Mouse (Mus musculus) cerebellum, adult 9-11 months (tissue): ENCODE measurements at regions not wholly inside any gene's neighbourhood (a gene's known extent, or its start where the extent isn't known, plus 50 kb on each side); places are given as distances from the start of the nearest gene placed in this dataset.

Experiments used
- DNase-seq: peaks from one replicate; pipeline ENCODE4 v3.0.0; 2022

DNA sequence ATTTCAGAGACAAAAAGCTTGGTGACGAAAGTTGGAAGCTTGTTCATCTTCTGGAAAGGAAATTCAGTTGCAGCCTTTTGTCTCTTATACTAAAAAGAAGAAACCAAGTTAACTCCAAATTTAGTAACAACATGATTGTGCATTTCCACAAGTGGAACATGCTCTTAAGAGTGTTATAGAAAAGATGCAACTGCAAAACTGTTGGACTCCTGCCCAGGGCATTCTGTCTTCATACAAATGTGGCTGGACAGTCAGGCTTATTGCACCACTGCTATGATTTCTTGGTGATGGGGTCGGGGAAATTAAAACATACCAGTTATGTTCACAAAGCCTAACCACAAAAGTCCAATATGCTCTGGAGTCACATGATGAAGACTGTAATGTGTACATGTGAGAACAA lies 194.8 kb downstream of the Gm5447 start:
- DNase-seq = no peak

DNA sequence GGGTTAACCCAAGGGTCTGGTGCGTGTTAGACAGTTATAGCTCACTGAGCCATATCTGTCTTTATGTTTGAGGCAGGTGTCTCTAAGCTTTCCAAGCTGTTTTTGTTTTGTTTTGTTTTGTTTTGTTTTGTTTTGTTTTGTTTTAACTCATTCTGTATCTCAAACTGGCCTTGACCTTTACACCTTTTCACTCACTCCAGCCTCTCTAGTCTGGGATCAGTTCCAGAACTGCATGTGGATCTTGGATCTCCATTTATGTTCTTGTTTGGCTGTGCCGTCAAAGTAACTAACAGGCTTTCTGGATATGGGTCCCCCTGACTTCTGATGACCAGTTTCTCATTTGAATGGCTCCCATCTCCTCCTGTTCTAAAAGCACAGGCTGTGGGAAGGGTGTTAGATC lies 197.7 kb downstream of the Gm5447 start:
- no peak for DNase-seq

DNA sequence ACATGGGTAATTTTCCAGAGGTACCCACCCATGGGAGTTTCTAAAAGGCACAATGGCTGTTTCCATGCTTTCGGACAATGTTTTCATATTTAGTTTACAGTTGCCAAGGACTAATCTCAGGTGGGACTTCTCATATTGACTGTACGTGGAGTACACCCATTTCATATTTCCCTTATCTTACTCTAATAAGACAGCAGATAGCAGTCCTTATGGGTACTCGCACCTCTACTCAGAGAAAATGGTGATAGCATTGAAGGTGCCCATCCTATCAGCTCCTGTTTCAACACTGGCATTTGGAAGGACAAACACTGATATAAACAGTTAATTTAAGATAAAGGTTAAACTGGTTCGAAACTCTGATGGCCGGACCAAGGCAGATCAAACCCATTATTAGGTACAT lies 198.6 kb downstream of the Gm5447 start:
- no peak for DNase-seq

DNA sequence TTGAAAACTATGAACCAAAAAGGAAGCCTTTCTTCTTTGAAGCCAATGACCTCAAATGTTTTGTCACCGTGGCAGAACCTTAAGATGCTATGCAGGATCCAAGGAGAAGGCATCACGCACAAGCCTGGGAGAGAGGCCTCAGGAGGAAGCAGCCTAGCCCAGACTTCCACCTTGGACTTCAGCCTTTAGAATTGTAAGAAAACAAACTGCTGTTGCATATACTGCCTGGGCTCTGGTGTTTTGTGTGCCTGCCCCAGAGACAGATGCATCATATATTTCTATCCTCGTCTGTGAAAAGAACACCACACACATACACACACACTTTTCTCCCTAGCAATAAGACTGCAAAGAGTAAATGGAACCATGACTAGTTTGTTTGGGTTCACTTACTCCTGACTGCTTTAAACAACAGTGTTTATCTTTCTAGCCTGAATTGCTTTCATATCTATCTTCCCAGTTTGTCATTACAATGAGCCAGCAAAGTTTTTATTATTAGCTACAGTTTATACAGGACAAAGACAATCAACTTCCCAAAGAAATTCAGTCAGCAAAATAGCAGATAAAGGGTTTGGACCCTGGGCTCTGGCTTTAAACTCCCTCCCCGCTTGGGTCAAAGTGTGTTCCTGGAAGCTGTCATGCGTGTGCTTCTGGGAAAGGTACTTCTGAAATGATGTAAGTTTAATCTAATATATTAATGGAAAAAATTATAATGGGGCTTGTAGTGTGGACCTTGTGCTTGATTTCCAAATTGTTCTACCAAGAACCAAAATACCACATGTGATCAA lies 204.2 kb downstream of the Gm5447 start:
- DNase-seq = no peak

DNA sequence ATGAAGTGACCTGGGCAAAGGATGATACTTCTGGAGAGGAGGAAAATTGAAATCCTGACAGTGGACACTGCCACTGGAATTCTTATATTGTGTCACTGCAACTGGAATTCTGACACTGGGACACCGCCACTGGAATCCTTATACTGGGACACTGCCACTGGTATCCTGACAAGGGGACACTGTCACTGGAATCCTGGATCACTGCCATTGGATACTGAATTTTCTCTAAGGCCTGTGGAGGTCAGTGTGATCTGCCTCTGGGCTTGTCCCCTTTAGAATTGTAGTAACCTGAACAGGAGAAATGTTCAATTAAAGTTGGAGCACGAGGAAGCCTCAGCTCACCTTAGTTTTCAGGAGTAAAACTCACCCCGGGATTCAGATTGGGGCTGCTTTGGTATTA lies 205.0 kb downstream of the Gm5447 start:
- DNase-seq = no peak

DNA sequence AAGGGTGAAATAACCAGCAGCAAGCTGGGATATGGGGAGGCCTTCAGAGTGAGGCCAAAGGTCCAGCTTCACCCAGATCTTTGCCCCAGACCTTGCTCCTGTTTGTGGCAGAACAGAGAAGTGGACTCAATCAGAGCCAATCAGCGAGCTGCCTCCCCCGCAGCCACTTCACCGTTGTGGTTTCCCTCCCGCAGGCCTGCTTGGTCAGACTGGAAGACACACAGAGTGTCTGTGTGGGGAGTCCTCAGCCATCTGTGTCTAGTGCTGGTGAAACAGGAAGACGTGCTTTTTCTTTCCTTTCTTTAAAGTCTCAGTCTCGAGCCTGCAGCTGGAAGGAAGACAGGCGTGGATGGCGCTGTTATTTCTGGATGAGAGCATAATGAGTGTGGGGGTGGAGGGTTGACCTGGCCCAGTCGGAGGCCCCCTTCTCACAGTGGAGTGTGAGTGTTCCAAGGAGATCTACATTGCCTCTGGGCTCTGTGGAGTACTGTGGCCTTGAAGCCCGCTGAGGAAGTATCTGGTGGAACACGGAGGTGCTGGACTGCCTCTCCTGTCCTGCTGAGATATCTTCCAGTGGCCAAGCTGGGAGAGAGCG lies 205.5 kb downstream of the Gm5447 start:
- DNase-seq = peak; percentile 43

DNA sequence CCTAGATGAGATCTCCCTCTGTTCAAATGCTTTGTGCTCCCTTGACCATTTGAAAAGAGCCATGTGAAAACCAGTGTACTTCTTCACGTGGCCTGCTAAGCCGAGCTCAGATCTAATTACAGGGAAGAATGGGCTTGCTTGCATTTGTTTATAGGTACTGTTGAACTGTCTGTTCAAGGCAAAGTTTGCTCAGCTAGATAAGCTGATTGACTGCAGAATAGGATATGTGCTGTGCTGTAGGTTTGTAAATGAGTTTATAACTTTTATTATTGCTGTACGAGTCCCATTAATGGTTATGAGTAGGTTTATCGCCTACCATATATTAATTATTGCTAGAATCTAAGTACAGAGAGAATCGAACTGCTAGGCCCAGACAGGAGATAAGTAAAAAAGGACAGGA lies 207.5 kb downstream of the Gm5447 start:
- DNase-seq = no peak

DNA sequence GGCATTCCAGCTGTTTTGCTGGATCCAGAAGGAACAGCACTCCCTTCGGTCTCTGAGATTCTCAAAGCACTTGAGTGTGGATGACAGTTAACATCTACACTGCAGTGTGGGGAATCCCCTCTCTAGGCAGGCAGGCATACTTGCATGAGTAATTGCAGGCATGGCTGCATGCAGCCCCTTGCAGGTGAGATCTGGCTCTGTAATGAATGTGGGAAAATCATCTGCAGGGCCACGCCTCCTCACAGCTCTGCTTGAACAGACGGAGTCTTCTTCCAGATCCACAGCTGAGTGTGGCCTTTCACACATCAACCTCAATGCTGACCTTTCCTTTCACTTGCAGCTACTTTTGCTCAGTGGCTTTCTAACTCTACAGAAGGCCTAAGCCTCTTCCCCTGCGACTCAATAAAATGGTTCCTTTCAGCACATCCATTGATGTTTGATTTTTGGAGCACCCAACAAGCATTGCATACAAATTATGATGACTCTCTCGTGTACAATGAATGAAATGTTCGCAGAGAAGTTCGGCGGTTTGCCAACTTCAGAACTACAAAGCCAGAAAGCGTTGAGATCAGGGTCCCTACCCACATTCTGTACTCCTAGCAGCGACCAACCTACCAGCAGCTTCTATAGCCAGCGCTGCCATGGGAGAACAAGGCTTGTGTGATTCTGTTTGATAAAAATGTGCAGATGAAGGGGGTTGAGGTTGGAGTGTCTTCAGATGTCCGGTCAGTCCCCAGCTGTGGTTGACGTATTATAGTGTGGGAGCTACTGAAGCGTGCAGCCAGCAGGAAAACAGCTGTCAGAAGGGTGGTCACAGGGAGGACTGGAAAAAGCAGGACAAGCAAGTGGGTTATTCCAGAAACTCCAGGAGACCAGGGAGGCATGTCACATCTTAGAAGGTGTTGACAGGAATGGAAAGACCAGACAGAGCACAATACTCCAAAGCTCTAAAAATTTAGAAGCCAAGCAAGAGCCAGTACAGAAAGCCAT lies 211.1 kb downstream of the Gm5447 start:
- no peak for DNase-seq

DNA sequence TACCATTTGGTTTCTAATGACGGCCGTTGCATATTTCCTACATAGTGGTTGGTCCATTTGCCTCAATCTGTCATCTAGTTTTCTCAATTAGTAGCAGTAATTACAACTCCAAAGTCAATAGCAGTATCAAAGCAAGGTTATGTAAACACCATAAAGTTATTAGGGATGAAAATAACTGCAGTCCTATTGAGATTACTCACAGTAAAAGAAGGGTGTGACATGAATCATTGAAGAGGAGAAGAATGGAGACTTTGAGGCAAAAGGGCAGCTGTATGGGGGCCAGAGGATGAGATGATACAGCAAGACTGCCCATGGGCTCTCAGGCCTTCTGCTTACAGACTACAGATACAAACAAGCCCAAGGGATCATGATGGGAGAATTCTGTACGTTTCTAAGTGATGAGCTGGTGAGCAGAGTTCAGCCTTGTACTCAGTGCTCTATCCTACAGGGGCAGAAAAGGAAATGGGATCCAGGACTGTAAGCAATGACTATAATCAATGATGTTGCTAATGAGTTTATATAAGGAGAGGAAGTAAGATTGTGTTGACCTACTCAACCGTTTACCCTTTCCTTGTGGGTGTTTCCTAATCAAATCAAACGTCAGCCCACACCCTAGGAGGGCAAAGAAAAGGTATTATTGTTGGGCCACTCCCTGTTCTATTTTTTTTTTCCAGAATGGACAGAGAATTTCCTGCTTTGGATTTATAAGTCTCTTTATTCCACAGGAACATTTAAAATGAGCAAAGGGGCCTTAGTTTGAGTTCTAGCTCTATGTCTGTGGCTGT lies 213.0 kb downstream of the Gm5447 start:
- no peak for DNase-seq

DNA sequence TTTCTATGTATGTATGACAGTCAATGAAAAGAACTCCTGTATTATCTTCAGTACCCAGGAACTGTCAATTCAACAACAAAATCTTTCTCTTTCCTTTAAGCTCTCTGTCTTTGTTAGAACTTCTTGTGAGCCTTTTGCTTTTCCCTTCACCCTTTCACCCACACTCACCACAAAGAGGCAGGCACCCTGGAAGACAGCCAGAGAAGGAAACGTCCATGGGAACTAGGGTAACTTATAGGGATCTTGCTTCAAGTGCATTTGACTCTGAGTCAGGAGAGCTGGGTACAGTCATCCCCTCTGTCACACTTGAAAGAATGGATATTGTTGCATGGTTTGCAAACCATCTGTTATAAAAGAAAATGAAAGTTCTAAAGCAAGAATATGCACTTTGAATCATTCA lies 215.1 kb downstream of the Gm5447 start:
- no peak for DNase-seq

DNA sequence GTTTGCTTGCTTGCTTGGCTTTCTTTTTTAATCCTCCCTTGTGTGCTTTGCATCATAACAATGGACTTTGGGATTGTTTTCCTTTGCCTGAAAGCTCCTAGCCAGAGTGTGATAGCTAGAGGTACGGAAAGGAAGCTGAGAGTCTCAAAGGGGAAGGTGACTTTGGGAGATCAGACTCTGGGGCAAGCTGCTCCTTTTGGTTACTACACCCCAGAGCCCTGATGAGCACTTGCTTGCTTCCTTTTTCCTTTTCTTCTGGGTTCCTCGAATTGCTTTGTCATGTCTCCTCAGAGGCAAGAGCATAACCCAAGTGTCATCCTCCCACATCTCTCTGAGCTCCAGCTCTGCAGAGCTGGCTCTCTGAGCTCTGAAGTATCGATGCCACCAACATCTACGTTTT lies 216.0 kb downstream of the Gm5447 start:
- no peak for DNase-seq

DNA sequence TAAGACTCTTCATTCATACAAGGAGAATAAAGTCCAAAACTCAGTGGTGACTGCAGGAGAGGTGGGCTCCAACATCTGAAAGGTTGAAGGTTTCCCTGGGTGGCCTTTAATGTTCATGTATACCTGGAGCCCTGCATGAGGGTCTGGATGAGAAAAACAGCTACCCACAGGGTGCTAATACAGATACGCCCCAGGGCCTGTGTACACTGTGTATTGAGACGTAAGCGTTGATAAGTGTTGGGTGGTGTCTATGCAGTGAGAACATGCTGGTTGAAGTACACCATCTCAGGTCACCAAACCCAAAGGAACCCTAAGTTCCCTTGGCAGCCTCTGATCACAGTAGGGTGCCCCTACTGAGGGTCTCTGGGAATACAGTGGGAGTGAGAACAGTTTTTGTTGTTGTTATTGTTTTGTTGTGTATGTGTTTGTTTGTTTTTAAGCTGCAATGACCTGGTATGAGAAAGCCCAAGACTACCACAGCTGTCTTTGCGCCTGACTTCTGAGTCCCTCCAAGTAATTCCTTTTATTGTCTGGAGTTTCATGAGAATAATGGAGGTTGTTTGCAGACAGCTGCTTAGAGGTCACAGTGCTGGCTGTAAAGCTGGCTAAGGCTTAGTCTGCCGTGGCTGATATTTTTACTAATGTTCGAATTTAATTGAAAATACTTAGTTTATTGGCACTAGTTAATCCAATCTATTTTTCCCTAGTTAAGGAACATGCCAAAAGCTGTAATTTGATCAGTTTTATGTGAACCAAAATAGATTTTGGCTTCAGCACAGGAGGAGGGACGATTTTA lies 217.5 kb downstream of the Gm5447 start:
- DNase-seq = no peak

DNA sequence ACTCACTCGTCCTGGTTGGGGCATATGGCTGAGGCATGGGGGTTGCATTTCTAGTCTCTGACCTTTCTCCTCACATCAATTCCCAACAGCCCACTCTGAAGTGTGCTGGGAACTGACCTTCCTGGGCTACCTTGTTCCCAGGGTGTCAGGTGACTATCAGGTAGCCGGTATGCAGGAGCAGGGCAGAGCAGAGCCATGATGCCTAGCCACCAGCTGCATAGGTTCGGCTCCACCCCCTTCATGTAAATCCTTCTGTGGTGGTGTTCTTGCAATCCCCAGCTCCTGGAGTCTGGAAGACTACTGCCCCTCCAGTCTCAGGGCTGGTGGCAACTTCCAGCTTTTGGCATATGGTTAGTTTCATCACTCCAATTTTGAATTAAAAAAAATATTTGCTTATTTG lies 221.0 kb downstream of the Gm5447 start:
- no peak for DNase-seq

DNA sequence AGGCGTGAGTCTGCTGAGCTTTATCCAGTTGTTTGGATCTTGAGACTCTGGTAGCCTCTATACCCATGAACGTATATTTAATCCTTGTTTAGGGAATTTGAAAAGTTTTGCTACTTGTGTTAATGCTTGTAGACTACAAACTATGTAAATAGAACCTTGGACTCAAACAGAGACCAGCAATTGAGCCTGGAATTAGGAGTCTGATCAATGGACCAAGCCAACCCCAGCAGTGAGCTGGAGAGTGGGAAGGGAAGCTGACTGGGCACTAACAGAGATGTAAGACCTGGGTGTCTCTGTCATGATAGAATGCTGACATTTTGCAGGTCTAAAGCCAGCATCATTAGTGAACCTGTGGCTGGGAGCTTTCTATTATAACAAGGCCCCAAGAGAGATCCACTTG lies 222.5 kb downstream of the Gm5447 start:
- DNase-seq = no peak

DNA sequence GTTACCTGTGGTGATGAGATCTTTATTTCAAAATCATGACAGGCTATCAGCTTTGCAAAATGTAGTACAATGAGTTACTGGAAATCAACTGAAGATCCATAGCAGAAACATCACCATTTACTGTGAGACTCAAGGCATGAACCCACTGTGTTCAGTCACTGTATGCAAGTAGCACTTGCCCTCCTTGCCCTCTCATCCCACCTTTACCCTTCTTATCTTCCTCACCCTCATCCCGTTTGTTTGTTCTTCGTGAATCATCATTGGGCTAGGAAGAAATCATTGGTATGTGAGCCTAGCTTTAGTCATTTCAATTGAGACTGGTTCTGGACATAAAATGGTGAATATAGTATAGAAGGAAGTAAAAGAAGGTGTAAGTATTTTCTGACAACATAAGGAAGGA lies 223.6 kb downstream of the Gm5447 start:
- DNase-seq = no peak

DNA sequence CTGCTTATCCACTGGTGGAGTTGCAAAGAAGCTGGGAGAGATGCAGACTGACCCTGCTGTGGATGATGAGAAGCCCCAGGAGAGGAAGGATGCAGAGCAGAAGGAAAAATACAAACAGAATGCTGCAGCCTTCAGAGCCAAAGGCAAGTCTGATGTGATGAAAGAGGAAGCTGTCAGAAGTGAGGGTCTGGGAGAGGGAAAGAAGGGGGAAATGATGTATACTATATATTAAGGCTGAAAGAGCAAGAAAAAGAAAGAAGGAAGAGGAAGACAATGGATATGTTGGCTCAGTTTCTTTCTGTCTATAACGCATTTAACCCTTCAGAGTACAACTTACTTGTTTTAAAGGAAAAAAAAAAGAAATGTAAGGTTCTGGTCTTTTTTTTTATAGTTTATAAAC lies 225.4 kb downstream of the Gm5447 start:
- no peak for DNase-seq

DNA sequence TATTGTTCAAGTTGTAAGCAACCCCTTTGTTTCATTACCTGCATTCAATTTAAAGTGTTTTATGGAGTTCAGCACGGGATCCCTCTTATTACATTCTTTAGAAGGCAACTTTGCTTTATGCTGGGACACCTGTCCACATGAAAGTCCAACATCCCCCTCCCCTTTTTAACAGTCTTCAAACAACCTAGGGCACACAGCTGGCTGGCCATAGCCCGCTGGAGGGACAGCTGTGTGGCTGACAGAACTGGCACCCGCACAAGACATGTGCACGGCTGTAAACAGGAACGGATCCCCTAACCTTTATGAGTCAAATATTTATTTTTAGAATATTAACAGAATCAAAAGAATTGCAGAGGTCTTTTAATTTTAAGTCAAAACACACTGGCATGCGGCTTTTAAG lies 230.1 kb downstream of the Gm5447 start:
- DNase-seq = no peak

DNA sequence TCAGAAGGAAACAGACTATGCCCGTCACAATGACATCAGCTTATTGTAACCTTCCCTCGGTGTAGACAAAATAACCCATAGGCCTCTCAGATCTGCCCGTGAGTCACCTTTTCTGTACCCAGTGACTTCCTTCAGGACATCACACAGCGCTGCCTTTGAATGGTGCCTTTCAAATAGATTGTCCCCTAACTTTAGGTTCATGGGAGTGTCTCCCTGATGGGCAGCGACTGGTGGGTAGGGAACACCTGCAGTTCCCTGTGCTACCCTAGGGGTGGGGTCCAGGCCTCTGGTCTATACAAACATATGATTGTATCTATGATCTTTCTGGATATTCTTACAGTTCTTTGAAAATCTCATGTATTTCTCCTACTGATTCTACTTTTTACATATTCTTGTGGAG lies 232.4 kb downstream of the Gm5447 start:
- no peak for DNase-seq

DNA sequence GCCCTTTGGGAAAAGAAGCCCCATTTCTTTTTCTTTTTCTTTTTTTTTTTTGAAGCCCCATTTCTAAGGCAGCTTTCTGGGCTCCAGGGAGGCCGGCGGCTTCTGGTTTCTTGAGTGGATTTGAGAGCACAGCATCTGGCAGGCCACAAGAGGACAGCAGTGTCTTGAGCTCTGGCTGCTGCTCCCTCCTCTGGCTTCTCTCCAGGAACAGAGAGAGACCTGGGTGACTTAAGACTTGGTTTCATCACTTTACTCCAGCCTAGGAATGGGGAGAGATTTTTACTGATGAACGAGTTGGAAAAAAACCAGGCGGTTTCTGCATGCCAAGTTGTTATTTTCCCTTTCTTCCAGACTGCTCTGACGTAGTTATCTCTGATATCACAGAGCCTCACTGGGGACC lies 233.7 kb downstream of the Gm5447 start:
- DNase-seq = peak; percentile 7

DNA sequence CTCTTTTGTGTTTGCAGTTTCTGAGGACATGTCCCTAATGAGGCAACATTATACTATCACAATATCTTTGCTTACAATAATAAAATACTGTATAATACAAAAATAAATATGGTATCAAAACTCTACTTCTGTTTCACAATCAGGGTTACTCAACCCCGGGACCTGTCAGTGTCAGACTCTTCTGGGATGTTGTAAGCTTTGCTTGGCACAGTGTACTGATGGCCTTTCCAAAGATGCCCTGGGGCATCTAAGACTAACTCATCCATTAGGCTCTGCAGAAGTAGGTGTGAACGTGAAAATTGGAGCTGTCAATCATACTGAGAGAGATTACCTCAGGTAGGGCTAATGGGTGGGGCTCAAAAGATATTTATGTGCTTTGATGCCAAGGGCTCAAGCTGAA lies 249.0 kb downstream of the Gm5447 start:
- DNase-seq = no peak

DNA sequence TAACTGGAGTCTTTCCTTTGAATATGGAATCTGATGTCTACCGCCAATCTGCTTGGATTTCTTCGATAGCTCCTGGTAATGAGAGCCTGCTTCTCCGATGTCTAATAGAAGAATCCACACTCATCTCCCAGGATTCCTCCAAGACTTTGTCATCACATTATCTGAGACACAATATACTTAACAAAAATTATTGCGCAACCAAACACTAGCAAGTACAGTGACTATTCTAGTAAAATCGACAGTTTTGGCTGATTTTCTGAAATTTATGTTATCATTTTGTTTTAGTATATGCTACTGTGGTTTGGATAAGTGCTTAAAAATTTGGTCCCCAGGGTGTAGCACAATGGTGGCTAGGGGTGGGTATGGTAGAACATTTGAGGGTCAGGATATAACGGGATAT lies 266.5 kb downstream of the Gm5447 start:
- DNase-seq = no peak

DNA sequence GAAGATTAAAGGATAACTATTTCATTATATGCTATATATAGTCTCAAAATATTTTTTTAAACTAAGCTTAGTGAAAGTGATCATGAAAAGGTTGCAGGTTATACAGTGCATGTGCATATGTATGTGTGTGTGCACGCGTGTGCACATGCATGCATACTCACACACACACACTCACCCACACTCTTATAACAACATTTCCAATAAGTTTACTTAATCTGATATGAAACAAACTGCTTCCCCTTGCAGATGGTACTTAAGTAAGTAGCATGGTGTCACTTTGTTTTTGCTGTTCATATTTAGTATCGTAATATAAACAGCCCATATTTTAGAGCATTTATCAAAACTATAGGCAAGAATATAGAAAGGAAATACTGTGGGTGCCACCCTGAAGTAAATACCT lies 275.0 kb downstream of the Gm5447 start:
- no peak for DNase-seq
